Mouse (Mus musculus): ENCODE measurements around the gene Hist1h1d. TPM values are rescaled to one million over a fixed set of nuclear protein-coding genes. Genes with fewer than 3 reads are reported as not detected.
"Not testable (repeated sequence)": the region's sequence is repeated elsewhere in the genome, so short reads cannot be mapped to it uniquely, and the experiment has no call there.

Hist1h1d gene
- total and polyA plus RNA-seq, 3 experiments: 0.24 to 115 TPM; not detected in 1

DNA sequence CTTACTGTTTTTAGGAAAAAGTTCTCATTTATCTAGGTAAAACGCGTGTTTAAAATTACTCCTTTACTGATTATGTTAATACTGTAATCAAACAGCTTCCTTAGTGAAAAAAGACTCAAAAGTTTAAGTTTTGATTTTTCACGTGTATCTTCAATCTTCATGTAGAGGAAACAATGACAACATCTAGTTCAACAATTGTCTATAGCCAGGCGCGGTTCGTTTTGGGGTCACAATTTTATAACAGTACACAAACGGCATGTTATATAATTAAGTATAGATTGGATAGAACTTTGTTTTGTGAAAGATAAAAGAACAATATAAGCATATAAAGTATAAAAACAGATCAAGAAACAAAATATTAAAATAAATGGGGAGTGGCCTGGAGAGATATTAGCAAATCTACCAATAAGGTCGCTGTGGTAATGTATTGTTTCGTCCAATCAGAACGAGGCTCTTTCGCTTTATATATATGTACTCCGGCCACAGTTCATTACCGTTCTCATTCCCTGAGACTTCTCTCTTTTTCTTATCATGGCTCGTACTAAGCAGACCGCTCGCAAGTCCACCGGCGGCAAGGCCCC, 22.3 kb downstream of the Hist1h1d start, which contains the start of gene Hist1h3d:
Hist1h3d (plus strand) TSS at position 493 of the 581 bp plus-strand sequence.
- Histone ChIP-seq H3K36me3 (ENCODE audit: control insufficient read depth in 1 of 2, insufficient read depth in 2 of 2, low read length in 2 of 2) (peaks cover 0 to 24% of the 10 kb centered on the region in 2 experiments; a peak in 2 of 4 replicates), H3K9me3 (replicated peaks; ENCODE audit: insufficient read depth, low read length) (no peaks in the 10 kb centered on the region), H3K27me3 (ENCODE audit: control insufficient read depth in 1 of 2, insufficient read depth in 2 of 2, low read length in 2 of 2) (no peaks in the 10 kb centered on the region), H3K4me3 (ENCODE audit: control insufficient read depth in 1 of 2, insufficient read depth in 1 of 2, low read depth in 2 of 2, low read length in 2 of 2) (peak within 1 kb of the TSS; percentile 14 to 47), H3K27ac (ENCODE audit: control insufficient read depth, low read depth, low read length) (peak within 1 kb of the TSS; percentile 98), H3K79me2 (ENCODE audit: control insufficient read depth, insufficient read depth, low read length, poor library complexity) (peaks cover 6% of the 10 kb centered on the region; the same call in 1 of the 2 replicates), H3K9ac (ENCODE audit: control insufficient read depth, low read depth, low read length, poor library complexity, severe bottlenecking) (peak within 1 kb of the TSS; percentile 77), H3K4me1 (ENCODE audit: control insufficient read depth in 1 of 2, insufficient read depth in 2 of 2, low read length in 2 of 2) (peaks cover 0 to 2% of the 10 kb centered on the region in 2 experiments; a peak in 1 of 4 replicates)
- peak; percentile 95 for DNase-seq (ENCODE audit: low read depth, low spot score)
- TF ChIP-seq POLR2AphosphoS5 (IDR thresholded peaks at IDR 0.05; ENCODE audit: borderline replicate concordance, low read depth, low read length) (peak; percentile 96; the same call in 1 of the 2 replicates), MYB (IDR thresholded peaks at IDR 0.05; ENCODE audit: low read depth, low read length) (no peak), NELFE (IDR thresholded peaks at IDR 0.05; ENCODE audit: low read depth, low read length) (no peak), TBP (IDR thresholded peaks at IDR 0.05; ENCODE audit: low read depth, low read length) (peak; percentile 99), GABPA (IDR thresholded peaks at IDR 0.05; ENCODE audit: low read depth, low read length) (no peak), ZC3H11A (IDR thresholded peaks at IDR 0.05; ENCODE audit: low read depth, low read length) (no peak), POLR2A (IDR thresholded peaks at IDR 0.05; ENCODE audit: control insufficient read depth in 1 of 2, insufficient read depth in 1 of 2, low read depth in 1 of 2, low read length in 2 of 2, poor library complexity in 1 of 2) (peak in 1 of 2 experiments; percentile 93; a peak in 1 of 4 replicates), JUND (IDR thresholded peaks at IDR 0.05; ENCODE audit: low read depth, low read length) (no peak)

GRCm38 (mm10) chr13:23575864-23576313, 22.8 kb downstream of the Hist1h1d start:
- H3K9ac ChIP-seq (ENCODE audit: control insufficient read depth, low read depth, low read length, poor library complexity, severe bottlenecking): peak overlapping the region; percentile 73
- peak; percentile 94 to 97; a peak in 3 of 4 replicates for TF ChIP-seq POLR2A (IDR thresholded peaks at IDR 0.05; ENCODE audit: control insufficient read depth in 1 of 2, insufficient read depth in 1 of 2, low read depth in 1 of 2, low read length in 2 of 2, poor library complexity in 1 of 2)
- TF ChIP-seq UBTF (IDR thresholded peaks at IDR 0.05; ENCODE audit: borderline replicate concordance, insufficient read depth, low read depth, low read length): peak; percentile 90; the same call in 1 of the 2 replicates
- TF ChIP-seq POLR2AphosphoS5 (IDR thresholded peaks at IDR 0.05; ENCODE audit: borderline replicate concordance, low read depth, low read length): peak; percentile 93; the same call in 1 of the 2 replicates
- not testable (repeated sequence) for H3K27me3 ChIP-seq (ENCODE audit: control insufficient read depth in 1 of 2, insufficient read depth in 2 of 2, low read length in 2 of 2); H3K9me3 ChIP-seq (replicated peaks; ENCODE audit: insufficient read depth, low read length); H3K79me2 ChIP-seq (ENCODE audit: control insufficient read depth, insufficient read depth, low read length, poor library complexity); H3K4me1 ChIP-seq (ENCODE audit: control insufficient read depth in 1 of 2, insufficient read depth in 2 of 2, low read length in 2 of 2)
- peaks cover 0 to 30% of the 10 kb centered on the region in 2 experiments; a peak in 2 of 4 replicates for H3K36me3 ChIP-seq (ENCODE audit: control insufficient read depth in 1 of 2, insufficient read depth in 2 of 2, low read length in 2 of 2)
- peak overlapping the region; percentile 86 for H3K27ac ChIP-seq (ENCODE audit: control insufficient read depth, low read depth, low read length)
- H3K4me3 ChIP-seq (ENCODE audit: control insufficient read depth in 1 of 2, insufficient read depth in 1 of 2, low read depth in 2 of 2, low read length in 2 of 2): peak overlapping the region; percentile 6 to 47
- DNase-seq (ENCODE audit: low read depth, low spot score): peak; percentile 75

- Histone ChIP-seq H3K4me3 (ENCODE audit: control insufficient read depth in 1 of 2, insufficient read depth in 1 of 2, low read depth in 2 of 2, low read length in 2 of 2) (peak overlapping the region; percentile 6 to 47), H3K4me1 (ENCODE audit: control insufficient read depth in 1 of 2, insufficient read depth in 2 of 2, low read length in 2 of 2) (peaks cover 0 to 2% of the 10 kb centered on the region in 2 experiments; a peak in 1 of 4 replicates), H3K9ac (ENCODE audit: control insufficient read depth, low read depth, low read length, poor library complexity, severe bottlenecking) (peak overlapping the region; percentile 73), H3K79me2 (ENCODE audit: control insufficient read depth, insufficient read depth, low read length, poor library complexity) (peaks cover 6% of the 10 kb centered on the region; the same call in 1 of the 2 replicates), H3K36me3 (ENCODE audit: control insufficient read depth in 1 of 2, insufficient read depth in 2 of 2, low read length in 2 of 2) (peaks cover 0 to 31% of the 10 kb centered on the region in 2 experiments; a peak in 2 of 4 replicates), H3K27me3 (ENCODE audit: control insufficient read depth in 1 of 2, insufficient read depth in 2 of 2, low read length in 2 of 2) (no peaks in the 10 kb centered on the region), H3K9me3 (replicated peaks; ENCODE audit: insufficient read depth, low read length) (no peaks in the 10 kb centered on the region), H3K27ac (ENCODE audit: control insufficient read depth, low read depth, low read length) (peak overlapping the region; percentile 86)
- peak; percentile 86 for DNase-seq (ENCODE audit: low read depth, low spot score)
- no peak for TF ChIP-seq TAL1 (IDR thresholded peaks at IDR 0.05; ENCODE audit: low read length)
- TF ChIP-seq POLR2A (IDR thresholded peaks at IDR 0.05; ENCODE audit: control insufficient read depth in 1 of 2, insufficient read depth in 1 of 2, low read depth in 1 of 2, low read length in 2 of 2, poor library complexity in 1 of 2): peak; percentile 52 to 81; a peak in 3 of 4 replicates
- TF ChIP-seq POLR2AphosphoS2 (IDR thresholded peaks at IDR 0.05; ENCODE audit: low read length): no peak
Measured at GRCm38 (mm10) chr13:23576351-23576881, 23.4 kb downstream of the Hist1h1d start.
